Mouse (Mus musculus) heart, adult 8-10 months (tissue): ENCODE data around the gene Rtkn. TPM values are rescaled to one million over a fixed set of nuclear protein-coding genes. Genes with fewer than 3 reads are reported as not detected.

Source experiments
- DNase-seq: peaks from one replicate; pipeline ENCODE4 v3.0.0; 2022; ENCODE audit warnings: low spot score
- microRNA-seq: library from miRNA; unstranded; fragments of <30 nt; microRNA quantifications from one replicate; pipeline ENCODE4 v1.2.0, GENCODE M21; 2022
- total RNA-seq, 4 experiments: library from RNA; stranded (reverse); gene quantifications; 2 replicates each; pipeline ENCODE4 v1.2.4; 2022

The Rtkn gene
- total RNA-seq, 4 experiments from 2014 or later = 4.8 to 5.4 (median 5.3) TPM

- no peak for DNase-seq
These were observed 37.1 kb downstream of the Rtkn start for GRCm38 (mm10) chr6:83172240-83172920.

GRCm38 (mm10) chr6:83175996-83176395, 40.7 kb downstream of the Rtkn start:
- no peak for DNase-seq

GRCm38 (mm10) chr6:83179390-83180117, 44.3 kb downstream of the Rtkn start:
- no peak for DNase-seq

- no peak for DNase-seq
These were observed 45.3 kb downstream of the Rtkn start for GRCm38 (mm10) chr6:83180605-83181004.

- no peak for DNase-seq
These were observed 49.7 kb downstream of the Rtkn start for GRCm38 (mm10) chr6:83184858-83185435.

GRCm38 (mm10) chr6:83185895-83186861, 50.9 kb downstream of the Rtkn start:
- no peak for DNase-seq

GRCm38 (mm10) chr6:83186946-83187345, 51.7 kb downstream of the Rtkn start:
- DNase-seq = no peak

- DNase-seq = no peak
These were observed 58.3 kb downstream of the Rtkn start for GRCm38 (mm10) chr6:83193571-83193970.

- DNase-seq = no peak
These were observed 62.2 kb downstream of the Rtkn start for GRCm38 (mm10) chr6:83197345-83198004.

Small RNA genes within 50 kb of the gene (microRNA-seq; reads per million reads assigned to microRNA genes)
- not detected for gene Mir3470a

Other genes starting within 250 kb of the Rtkn start
- gene Sema4f, start 195.7 kb upstream of the Rtkn start, total RNA-seq = under 1 TPM in 3 of 4 experiments, not detected in 1; 0.17 to 0.31 (median 0.22) TPM
- not detected for gene M1ap, start 188.6 kb upstream of the Rtkn start, total RNA-seq
- gene Dok1, start 102.0 kb upstream of the Rtkn start, total RNA-seq = 1 to 10 TPM; 1.9 to 2.2 (median 2.0) TPM
- gene Loxl3, start 101.3 kb upstream of the Rtkn start, total RNA-seq = 1 to 10 TPM; 1.7 to 2.6 (median 2.0) TPM
- 10 to 100 TPM; 63.1 to 78.6 (median 72.3) TPM for gene Aup1, start 80.9 kb upstream of the Rtkn start, total RNA-seq
- gene Htra2, start 80.2 kb upstream of the Rtkn start, total RNA-seq = 10 to 100 TPM; 33.9 to 37.7 (median 34.7) TPM
- gene Dqx1, start 77.6 kb upstream of the Rtkn start, total RNA-seq = 1 to 10 TPM in 1 of 4 experiments, under 1 TPM in 3; 0.55 to 1.4 (median 0.84) TPM
- under 1 TPM in 1 of 4 experiments, not detected in 3; 0.16 TPM for gene Tlx2, start 65.2 kb upstream of the Rtkn start, total RNA-seq
- 1 to 10 TPM; 7.6 to 9.8 (median 8.5) TPM for gene Pcgf1, start 57.6 kb upstream of the Rtkn start, total RNA-seq
- 1 to 10 TPM in 3 of 4 experiments, under 1 TPM in 1; 0.90 to 2.9 (median 1.3) TPM for gene Lbx2, start 49.1 kb upstream of the Rtkn start, total RNA-seq
- gene Ccdc142, start 33.9 kb upstream of the Rtkn start, total RNA-seq = 1 to 10 TPM in 3 of 4 experiments, under 1 TPM in 1; 0.72 to 2.8 (median 1.3) TPM
- gene Gm42688, start 33.8 kb upstream of the Rtkn start, total RNA-seq = 1 to 10 TPM in 3 of 4 experiments, under 1 TPM in 1; 0.57 to 1.9 (median 1.2) TPM
- 100 to 1,000 TPM; 132 to 143 (median 140) TPM for gene Mrpl53, start 26.4 kb upstream of the Rtkn start, total RNA-seq
- 10 to 100 TPM in 1 of 4 experiments, 1 to 10 TPM in 3; 6.0 to 10.3 (median 8.0) TPM for gene Mogs, start 20.0 kb upstream of the Rtkn start, total RNA-seq
- gene Wbp1, start 13.9 kb upstream of the Rtkn start, total RNA-seq = 10 to 100 TPM; 75.5 to 91.1 (median 82.0) TPM
- gene Ino80b, start 10.0 kb upstream of the Rtkn start, total RNA-seq = 10 to 100 TPM; 11.3 to 19.5 (median 15.3) TPM
- 1 to 10 TPM; 2.1 to 2.6 (median 2.4) TPM for gene Wdr54, start 20.9 kb downstream of the Rtkn start, total RNA-seq
- under 1 TPM; 0.16 to 0.41 (median 0.18) TPM for gene 1700003E16Rik, start 20.9 kb downstream of the Rtkn start, total RNA-seq
- 100 to 1,000 TPM; 120 to 137 (median 134) TPM for gene Dctn1, start 30.5 kb downstream of the Rtkn start, total RNA-seq
- not detected for gene Slc4a5, start 84.4 kb downstream of the Rtkn start, total RNA-seq
- 1 to 10 TPM; 1.0 to 2.2 (median 1.9) TPM for gene Mthfd2, start 190.4 kb downstream of the Rtkn start, total RNA-seq
- 10 to 100 TPM; 15.5 to 28.4 (median 20.2) TPM for gene Mob1a, start 190.6 kb downstream of the Rtkn start, total RNA-seq
- gene Bola3, start 213.7 kb downstream of the Rtkn start, total RNA-seq = 100 to 1,000 TPM; 295 to 417 (median 378) TPM